Mouse (Mus musculus): ENCODE results near the gene Nhlh1. TPM values are rescaled to one million over a fixed set of nuclear protein-coding genes. Genes with fewer than 3 reads are reported as not detected.

Nhlh1 gene
- total RNA-seq, 2 experiments from 2014 or later, result 0.23 to 0.64 TPM

DNA sequence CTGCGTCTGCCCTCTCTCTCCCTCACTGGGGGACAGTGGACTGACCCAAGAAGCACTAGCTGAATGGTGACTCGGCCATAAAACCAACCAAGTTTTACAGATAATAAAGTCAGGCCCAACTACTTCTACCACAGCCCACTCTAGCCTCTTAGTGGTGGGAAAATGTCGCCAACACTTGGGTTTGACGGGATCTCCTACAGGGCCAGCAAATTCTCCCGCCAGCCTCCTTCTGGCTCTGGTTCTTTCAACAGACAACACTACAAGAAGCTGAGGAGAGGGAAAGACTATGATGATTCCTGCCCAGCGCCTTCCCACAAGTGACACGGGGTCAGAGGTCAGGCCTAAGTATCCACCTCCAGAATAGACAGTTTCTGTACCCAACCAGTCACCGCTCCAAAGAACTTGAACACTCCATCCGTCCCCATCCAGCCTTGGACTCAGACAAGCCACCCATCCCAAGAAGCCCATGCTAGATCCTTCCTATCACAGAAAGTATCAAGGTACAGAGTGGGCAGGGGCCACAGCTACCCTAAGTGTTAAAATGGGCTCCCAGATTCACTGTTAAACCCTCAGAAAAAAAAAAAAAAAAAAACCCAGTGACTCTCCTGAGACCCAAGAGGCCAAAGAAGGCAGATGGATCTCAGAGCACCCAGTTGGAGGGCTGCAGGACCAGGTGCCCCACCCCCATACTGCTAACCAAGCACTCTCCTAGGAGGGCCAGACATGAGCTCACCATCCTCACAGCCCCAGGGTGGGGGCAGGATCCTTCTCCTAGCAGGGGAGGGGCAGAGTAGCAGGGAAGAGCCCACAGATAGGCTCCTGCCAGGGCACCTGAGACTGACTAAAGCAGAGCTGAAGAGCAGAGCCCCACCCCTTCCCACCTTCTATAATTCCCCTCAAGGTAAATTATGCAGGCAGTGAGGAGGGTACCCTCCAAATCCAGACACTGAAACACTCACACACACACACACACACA lies 38.7 kb downstream of the Nhlh1 start:
- intact Hi-C loops (cut with DNase I), result no loop called here

DNA sequence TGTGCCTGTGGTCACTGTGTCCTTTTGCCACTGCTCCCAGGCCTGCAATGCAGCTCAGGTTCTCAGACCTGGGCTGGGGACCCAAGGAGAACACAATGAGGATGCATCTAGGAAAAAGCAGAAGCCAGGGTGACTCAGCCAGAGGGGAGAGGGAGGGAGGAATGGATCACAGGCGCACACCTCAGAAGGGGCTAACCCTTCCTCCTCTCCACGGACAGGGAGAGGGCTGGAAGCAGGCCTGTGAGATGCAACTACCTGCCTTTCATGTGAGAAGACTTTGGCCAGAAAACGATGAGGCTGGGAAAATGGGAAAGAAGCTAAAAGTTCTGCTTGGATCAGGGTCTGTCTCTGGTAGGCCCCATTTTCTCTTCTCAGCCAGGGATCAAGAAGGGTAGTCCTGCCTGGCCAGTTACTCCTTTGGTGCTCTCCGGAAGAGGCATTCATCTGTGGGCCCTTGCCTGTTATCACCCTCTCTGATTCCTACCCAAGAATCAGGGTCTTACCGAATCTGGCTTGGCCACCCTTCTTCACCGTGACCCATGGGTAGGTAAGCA lies 39.8 kb downstream of the Nhlh1 start:
- DNase-seq (ENCODE audit: low spot score in 2 of 2), result no peak
- intact Hi-C loops (cut with DNase I), result no loop called here

More for the DNA sequence above, 38.7 kb downstream of the Nhlh1 start:
- DNase-seq (ENCODE audit: low spot score in 2 of 2), result no peak

GRCm38 (mm10) chr1:172016660-172017516 lies 40.5 kb downstream of the Nhlh1 start:
- DNase-seq (ENCODE audit: low spot score in 2 of 2), result no peak
- intact Hi-C loops (cut with DNase I), result no loop called here

GRCm38 (mm10) chr1:172016031-172016430 lies 41.3 kb downstream of the Nhlh1 start:
- peak in 1 of 2 experiments; percentile 48 for DNase-seq (ENCODE audit: low spot score in 2 of 2)
- intact Hi-C loops (cut with DNase I), result no loop called here

- no peak for DNase-seq (ENCODE audit: low spot score in 2 of 2)
Observed at GRCm38 (mm10) chr1:172015312-172015939, 41.9 kb downstream of the Nhlh1 start.

DNA sequence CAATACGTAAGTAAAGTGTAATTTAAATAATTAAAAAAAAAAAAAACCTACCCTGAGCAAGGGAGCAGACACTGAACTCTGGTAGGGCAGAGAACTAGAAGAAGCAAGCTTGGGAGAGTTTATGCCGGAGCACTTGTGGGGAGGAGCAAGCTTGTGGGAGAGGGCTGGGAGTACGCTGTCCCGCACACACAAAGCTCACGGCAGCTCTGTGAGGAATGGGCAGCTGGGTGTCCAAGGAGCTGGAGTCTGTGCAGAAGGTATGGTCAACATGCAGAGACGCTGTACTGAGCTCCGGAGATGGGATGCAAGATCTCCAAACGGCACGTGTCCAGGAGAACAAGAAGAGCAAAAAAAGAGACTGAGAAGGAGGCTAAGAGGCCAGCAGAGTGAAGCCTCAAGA lies 42.6 kb downstream of the Nhlh1 start:
- intact Hi-C loops (cut with DNase I), result no loop called here
- DNase-seq (ENCODE audit: low spot score in 2 of 2), result no peak

More at GRCm38 (mm10) chr1:172015312-172015939, 41.9 kb downstream of the Nhlh1 start:
- intact Hi-C loops (cut with DNase I), result no loop called here

GRCm38 (mm10) chr1:172012030-172012429 lies 45.3 kb downstream of the Nhlh1 start:
- DNase-seq (ENCODE audit: low spot score in 2 of 2), result peak; percentile 60 to 72
- intact Hi-C loops (cut with DNase I), result no loop called here

GRCm38 (mm10) chr1:172010042-172010824 lies 47.1 kb downstream of the Nhlh1 start:
- intact Hi-C loops (cut with DNase I), result no loop called here
- no peak for DNase-seq (ENCODE audit: low spot score in 2 of 2)

GRCm38 (mm10) chr1:172009406-172009805 lies 48.0 kb downstream of the Nhlh1 start:
- no peak for DNase-seq (ENCODE audit: low spot score in 2 of 2)
- intact Hi-C loops (cut with DNase I), result loop anchor here (10.0 kb wide), 1 partner anchor 335 kb away; no protein-coding TSS in a partner anchor

DNA sequence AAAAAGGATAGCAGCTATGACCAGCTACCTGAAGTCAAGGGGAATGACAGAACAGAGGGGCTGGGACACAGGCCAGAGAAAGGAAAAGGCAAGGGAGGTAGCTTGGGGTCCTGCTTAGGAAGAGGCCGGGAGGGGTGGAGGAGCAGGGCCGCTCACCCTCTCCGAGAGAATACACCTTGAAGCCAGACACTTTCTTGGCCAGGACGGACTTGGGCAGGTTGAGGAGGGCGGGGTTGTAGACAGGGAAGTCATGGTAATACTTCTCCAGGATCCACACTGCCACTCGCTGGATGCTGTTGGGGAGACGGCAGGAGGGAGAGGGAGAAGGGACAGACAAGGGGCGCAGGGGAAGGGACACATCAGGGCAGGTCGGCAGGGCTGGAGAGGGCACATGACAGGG lies 49.0 kb downstream of the Nhlh1 start:
- intact Hi-C loops (cut with DNase I), result loop anchor here (10.0 kb wide), 1 partner anchor 334 kb away; no protein-coding TSS in a partner anchor

DNA sequence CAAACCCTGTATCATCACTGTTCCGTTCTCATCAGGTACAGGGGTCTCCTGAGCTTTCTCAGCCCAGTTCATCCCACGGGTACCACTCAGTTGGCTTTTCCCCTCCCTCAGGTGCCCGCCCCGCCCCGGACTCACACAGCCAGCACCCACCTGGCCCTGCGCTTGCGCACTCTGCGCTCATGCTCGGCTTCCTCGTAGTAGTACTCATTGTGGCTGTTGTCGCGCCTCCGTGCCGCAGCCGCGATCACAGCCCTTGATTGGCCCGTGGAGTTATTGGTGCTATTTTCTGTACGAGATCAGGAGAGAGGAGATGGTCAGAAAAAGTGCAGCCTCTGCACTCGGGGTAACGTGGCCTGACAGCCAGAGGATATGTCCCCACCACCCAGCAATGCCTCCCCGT lies 49.6 kb downstream of the Nhlh1 start:
- intact Hi-C loops (cut with DNase I), result loop anchor here (10.0 kb wide), 1 partner anchor 333 kb away; no protein-coding TSS in a partner anchor

More for the DNA sequence above, 49.0 kb downstream of the Nhlh1 start:
- no peak for DNase-seq (ENCODE audit: low spot score in 2 of 2)

More for the DNA sequence above, 49.6 kb downstream of the Nhlh1 start:
- DNase-seq (ENCODE audit: low spot score in 2 of 2), result no peak

Other genes starting within 250 kb of the Nhlh1 start
- 1 to 10 TPM; 1.4 to 2.1 TPM for gene Cd84, start 217.9 kb downstream of the Nhlh1 start, total RNA-seq (2021)
- gene Gm10521, start 161.9 kb downstream of the Nhlh1 start, total RNA-seq (2021), result under 1 TPM; 0.14 to 0.21 TPM
- under 1 TPM; 0.11 to 0.16 TPM for gene Slamf6, start 140.1 kb downstream of the Nhlh1 start, total RNA-seq (2021)
- gene Vangl2, start 29.1 kb downstream of the Nhlh1 start, total RNA-seq (2021), result 10 to 100 TPM; 13.3 to 13.5 TPM
- 100 to 1,000 TPM; 146 to 154 TPM for gene Copa, start 25.0 kb upstream of the Nhlh1 start, total RNA-seq (2021)
- 10 to 100 TPM; 68.3 to 70.8 TPM for gene Ncstn, start 25.2 kb upstream of the Nhlh1 start, total RNA-seq (2021)
- gene Pex19, start 69.2 kb upstream of the Nhlh1 start, total RNA-seq (2021), result 10 to 100 TPM; 95.2 to 97.2 TPM
- 100 to 1,000 TPM; 105 to 108 TPM for gene Dcaf8, start 90.5 kb upstream of the Nhlh1 start, total RNA-seq (2021)
- gene Pea15a, start 149.2 kb upstream of the Nhlh1 start, total RNA-seq (2021), result 100 to 1,000 TPM; 411 to 429 TPM
- under 1 TPM in 1 of 2 experiments, not detected in 1; 0.34 TPM for gene Casq1, start 162.3 kb upstream of the Nhlh1 start, total RNA-seq (2021)
- not detected for gene Atp1a4, start 200.8 kb upstream of the Nhlh1 start, total RNA-seq (2021)
- 100 to 1,000 TPM; 232 to 242 TPM for gene Igsf8, start 204.1 kb upstream of the Nhlh1 start, total RNA-seq (2021)
- gene Atp1a2, start 240.5 kb upstream of the Nhlh1 start, total RNA-seq (2021), result 100 to 1,000 TPM; 610 to 694 TPM